Mouse (Mus musculus) limb, embryonic 11.5 days (tissue): ENCODE data around the gene Prkcg. TPM values are rescaled to one million over a fixed set of nuclear protein-coding genes. Genes with fewer than 3 reads are reported as not detected.

Experiments used
- ATAC-seq: fragments of 200-750 bp; cut with Nextera tagmentation; 2 replicates; pipeline ENCODE4 v1.8.0; 2017; ENCODE audit warnings: low read depth; ENCODE audit not compliant: insufficient number of reproducible peaks, low FRiP score, low TSS enrichment
- DNase-seq: peaks from one replicate; pipeline ENCODE4 v3.0.0-alpha.2; 2015; ENCODE audit warnings: low spot score
- H3K27ac ChIP-seq: fragments of 300-500 bp; sonication (generic); replicated peaks from 2 replicates; pipeline ENCODE4 v1.5.1; 2014; ENCODE audit warnings: low read depth, mild to moderate bottlenecking, low read length
- H3K27me3 ChIP-seq: fragments of 300-500 bp; sonication (generic); 2 replicates; pipeline ENCODE4 v1.6.1; 2014; ENCODE audit warnings: mild to moderate bottlenecking, low read length, mixed read lengths; ENCODE audit not compliant: control insufficient read depth, insufficient read depth
- H3K36me3 ChIP-seq: fragments of 300-500 bp; sonication (generic); 2 replicates; pipeline ENCODE4 v1.6.1; 2014; ENCODE audit warnings: mild to moderate bottlenecking, low read length, moderate library complexity, mixed read lengths; ENCODE audit not compliant: control insufficient read depth, insufficient read depth
- H3K4me1 ChIP-seq: fragments of 300-500 bp; sonication (generic); 2 replicates; pipeline ENCODE4 v1.6.1; 2014; ENCODE audit warnings: low read length, mixed read lengths; ENCODE audit not compliant: control insufficient read depth, insufficient read depth
- H3K4me2 ChIP-seq: fragments of 300-500 bp; sonication (generic); 2 replicates; pipeline ENCODE4 v1.6.1; 2014; ENCODE audit warnings: low read depth, mild to moderate bottlenecking, moderate library complexity; ENCODE audit not compliant: severe bottlenecking
- H3K4me3 ChIP-seq: fragments of 300-500 bp; sonication (generic); 2 replicates; pipeline ENCODE4 v1.5.1; 2014; ENCODE audit warnings: low read depth, low read length
- H3K9ac ChIP-seq: fragments of 300-500 bp; sonication (generic); 2 replicates; pipeline ENCODE4 v1.6.1; 2014; ENCODE audit warnings: mild to moderate bottlenecking, low read length
- H3K9me3 ChIP-seq: fragments of 300-500 bp; sonication (generic); 2 replicates; pipeline ENCODE4 v1.6.1; 2016; ENCODE audit warnings: low read length; ENCODE audit not compliant: control insufficient read depth
- WGBS: fragments of 180-500 bp; shearing (Covaris S2); extraction: QIAGEN DNeasy Blood & Tissue Kit; methylation state at CpG from one replicate; pipeline ENCODE4 v1.1.7; 2014; 5-methylcytosine and 5-hydroxymethylcytosine counted together
- polyA plus RNA-seq: library from polyadenylated mRNA; unstranded; fragments of >200 nt; fragmentation: Nextera tagmentation; extraction: Ambion mirVana; gene quantifications from 2 replicates; pipeline ENCODE4 v1.2.1, GENCODE M21; 2014

Gene Prkcg
- polyA plus RNA-seq, 1 experiment from 2014 or later, result 0.12 TPM

DNA sequence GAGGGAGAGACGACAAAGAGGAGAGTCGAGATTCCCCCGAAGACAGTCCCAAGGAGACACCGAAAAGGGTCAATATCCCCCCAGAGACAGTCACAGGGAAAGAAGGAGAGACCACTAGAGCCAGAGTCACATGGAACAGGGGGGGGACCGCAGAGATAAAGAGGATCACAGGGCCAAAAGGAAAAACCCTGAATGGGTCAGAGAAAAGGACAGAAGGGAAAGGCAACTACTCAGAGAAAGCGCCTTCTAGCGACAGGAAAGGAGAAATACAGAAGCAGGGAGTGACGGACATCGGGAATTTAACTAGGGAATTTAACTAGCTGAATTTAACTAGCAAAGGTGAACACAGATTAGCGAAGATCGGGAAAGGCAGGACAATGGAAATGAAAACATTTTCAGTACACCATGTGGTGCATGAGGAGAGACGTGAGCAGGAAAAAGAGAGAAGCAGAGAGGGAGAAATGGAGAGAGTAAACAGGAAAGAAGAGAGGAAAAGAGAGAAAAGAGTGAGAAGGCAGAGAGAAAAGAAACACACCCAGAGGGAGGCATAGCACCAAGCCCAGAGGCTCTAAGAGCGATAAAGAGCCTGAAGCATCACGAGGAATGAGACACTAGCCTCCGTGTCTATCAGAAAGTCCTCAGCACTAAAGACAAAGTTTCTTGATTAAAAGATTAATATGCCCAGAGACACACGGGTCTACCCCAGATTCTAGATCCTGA, 13.7 kb downstream of the Prkcg start:
- no peaks in the 10 kb centered on the region; the same call in 1 of the 2 replicates for H3K9me3 ChIP-seq
- peak overlapping the region; percentile 40; the same call in 1 of the 2 replicates for H3K4me2 ChIP-seq
- peak overlapping the region; percentile 7 for H3K4me3 ChIP-seq
- H3K9ac ChIP-seq, result no peak overlapping the region
- ATAC-seq, result no peak
- peak; percentile 24 for DNase-seq
- H3K4me1 ChIP-seq, result peaks cover 10% of the 10 kb centered on the region
- H3K27me3 ChIP-seq, result peaks cover 41% of the 10 kb centered on the region
- no peaks in the 10 kb centered on the region for H3K36me3 ChIP-seq
- no peak overlapping the region for H3K27ac ChIP-seq
- 4% methylated on average over 16 of the region's 16 CpGs for WGBS

DNA sequence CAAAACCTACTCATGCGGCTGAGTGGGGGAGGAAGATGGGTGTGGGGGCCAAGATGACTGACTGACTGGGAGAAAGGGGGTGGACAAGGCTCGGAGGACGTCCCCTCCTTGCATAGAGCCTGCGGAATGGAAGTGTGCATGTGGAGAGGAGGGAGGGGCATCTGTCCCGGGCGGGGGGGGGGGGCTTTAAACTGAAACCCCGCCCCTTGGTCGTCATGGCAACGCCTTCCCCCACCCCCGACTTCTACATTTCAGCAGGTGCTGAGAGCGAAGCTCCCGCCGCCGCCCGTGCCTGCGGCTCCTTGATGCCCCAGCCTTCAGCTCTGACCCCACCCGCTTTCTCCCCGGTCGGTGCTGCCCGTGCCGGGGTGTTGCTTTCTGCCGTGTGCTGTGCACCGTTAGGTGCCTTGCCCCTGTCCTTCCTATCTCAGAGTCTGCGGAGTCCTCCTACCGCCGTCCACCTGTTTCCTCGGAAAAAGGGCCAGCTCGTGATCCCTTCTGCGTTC, 14.3 kb downstream of the Prkcg start:
- peak; percentile 55; the same call in 1 of the 2 replicates for ATAC-seq
- WGBS, result under 1% methylated on average over 26 of the region's 29 CpGs

DNA sequence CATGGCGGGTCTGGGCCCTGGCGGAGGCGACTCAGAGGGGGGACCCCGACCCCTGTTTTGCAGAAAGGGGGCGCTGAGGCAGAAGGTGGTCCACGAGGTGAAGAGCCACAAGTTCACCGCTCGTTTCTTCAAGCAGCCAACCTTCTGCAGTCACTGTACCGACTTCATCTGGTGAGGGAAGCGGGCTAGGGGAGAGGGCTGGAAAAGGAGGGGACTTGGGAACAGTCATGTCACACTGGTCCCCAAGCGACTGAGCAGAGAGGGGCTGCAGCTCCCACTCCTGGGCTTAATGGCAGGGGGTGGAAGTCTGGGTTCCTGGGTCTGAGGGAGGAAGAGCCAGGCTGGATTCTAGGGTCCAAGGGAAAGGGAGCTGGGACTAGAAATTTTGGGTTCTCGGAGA, 14.8 kb downstream of the Prkcg start:
- Histone ChIP-seq H3K9ac (no peak overlapping the region), H3K4me1 (peaks cover 10% of the 10 kb centered on the region), H3K9me3 (no peaks in the 10 kb centered on the region; the same call in 1 of the 2 replicates), H3K4me2 (peak overlapping the region; percentile 40), H3K4me3 (peak overlapping the region; percentile 7), H3K27ac (no peak overlapping the region), H3K36me3 (no peaks in the 10 kb centered on the region), H3K27me3 (peaks cover 41% of the 10 kb centered on the region)
- 0 out of 2 replicates have a peak, but pooled peaks have one; percentile 13 for ATAC-seq
- WGBS, result 3% methylated on average over 12 of the region's 12 CpGs
- DNase-seq, result peak; percentile 32

More for the DNA sequence above, 14.3 kb downstream of the Prkcg start:
- Histone ChIP-seq H3K4me3 (peak overlapping the region; percentile 7), H3K4me1 (peaks cover 10% of the 10 kb centered on the region), H3K27me3 (peaks cover 41% of the 10 kb centered on the region), H3K9ac (no peak overlapping the region), H3K36me3 (no peaks in the 10 kb centered on the region), H3K27ac (no peak overlapping the region), H3K4me2 (peak overlapping the region; percentile 40), H3K9me3 (no peaks in the 10 kb centered on the region; the same call in 1 of the 2 replicates)
- DNase-seq, result peak; percentile 57

DNA sequence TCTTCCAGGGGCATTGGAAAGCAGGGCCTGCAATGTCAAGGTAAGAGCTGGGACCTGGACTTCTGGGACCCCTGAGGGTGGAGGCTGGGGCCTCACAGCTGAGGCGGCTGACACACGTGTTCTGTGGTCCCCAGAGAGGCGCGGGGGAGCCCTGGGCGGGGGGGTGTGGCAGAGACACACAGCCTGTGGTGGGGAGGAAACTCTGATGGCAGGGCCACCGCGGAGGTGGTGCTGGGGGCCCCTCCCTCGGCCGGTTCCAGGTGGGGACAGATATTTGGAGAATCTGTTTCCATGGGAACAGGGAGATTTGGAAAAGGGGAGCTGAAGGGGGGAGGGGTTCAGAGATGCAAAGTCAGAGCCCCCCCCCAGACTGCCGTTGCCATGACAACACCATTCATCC, 15.3 kb downstream of the Prkcg start:
- WGBS, result 3% methylated on average over 10 of the region's 10 CpGs
- Histone ChIP-seq H3K4me2 (0 out of 2 replicates have a peak overlapping the region, but pooled peaks have one; percentile 7), H3K9me3 (no peaks in the 10 kb centered on the region; the same call in 1 of the 2 replicates), H3K27me3 (peaks cover 41% of the 10 kb centered on the region), H3K4me1 (peaks cover 10% of the 10 kb centered on the region), H3K9ac (no peak overlapping the region), H3K27ac (no peak overlapping the region), H3K36me3 (no peaks in the 10 kb centered on the region), H3K4me3 (no peak overlapping the region)
- ATAC-seq, result peak; percentile 27; the same call in 1 of the 2 replicates
- no peak for DNase-seq

DNA sequence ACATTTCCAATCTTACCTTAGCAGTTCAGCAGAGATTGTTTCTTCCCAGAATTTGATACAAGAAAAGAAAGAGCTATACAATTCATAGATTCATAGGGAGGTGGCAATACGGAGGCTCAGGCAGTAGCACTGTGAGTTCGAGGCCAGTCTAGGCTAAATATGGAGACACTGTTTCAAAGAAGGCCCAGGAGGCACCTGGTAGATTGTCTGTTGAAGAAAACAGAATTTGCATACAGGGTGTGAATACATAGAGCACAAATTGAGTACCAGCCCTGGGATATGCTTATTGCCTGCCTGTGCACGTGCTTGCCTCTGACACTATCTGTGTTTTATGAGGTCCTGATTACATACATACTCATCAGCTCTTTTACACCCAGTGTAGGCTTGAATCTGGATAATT, 17.4 kb downstream of the Prkcg start:
- peaks cover 36% of the 10 kb centered on the region for H3K27me3 ChIP-seq

DNA sequence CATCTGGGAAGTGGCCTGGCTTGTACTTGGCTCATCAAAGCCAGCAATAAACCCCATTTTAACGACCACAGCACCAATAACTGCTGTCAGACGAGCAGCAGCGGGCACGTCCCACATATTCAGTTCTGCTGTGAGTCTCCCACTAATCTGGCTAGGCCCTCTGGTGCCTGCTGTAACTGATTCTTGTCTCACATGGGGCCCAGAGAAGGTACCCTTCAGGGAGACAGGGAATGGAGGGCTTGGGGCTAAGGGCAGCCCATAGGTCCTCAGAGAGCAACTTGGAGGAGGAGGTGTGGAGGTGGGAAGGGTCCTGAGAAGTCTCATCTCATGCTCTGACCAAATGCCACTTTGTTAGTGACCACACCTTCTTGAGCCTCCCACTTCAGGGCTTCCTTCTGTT, 19.7 kb downstream of the Prkcg start:
- 13% methylated on average over 4 of the region's 4 CpGs for WGBS
- DNase-seq (no peak), ATAC-seq (no peak)
- Histone ChIP-seq H3K9ac (no peak overlapping the region), H3K4me2 (no peak overlapping the region), H3K36me3 (no peaks in the 10 kb centered on the region), H3K4me1 (peaks cover 4% of the 10 kb centered on the region; the same call in 1 of the 2 replicates), H3K4me3 (no peak overlapping the region), H3K9me3 (no peaks in the 10 kb centered on the region; the same call in 1 of the 2 replicates), H3K27ac (no peak overlapping the region), H3K27me3 (peaks cover 16% of the 10 kb centered on the region)

More for the DNA sequence above, 17.4 kb downstream of the Prkcg start:
- 69% methylated on average over 3 of the region's 3 CpGs for WGBS
- Histone ChIP-seq H3K4me2 (no peak overlapping the region), H3K9ac (no peak overlapping the region), H3K4me3 (no peak overlapping the region), H3K27ac (no peak overlapping the region), H3K4me1 (peaks cover 10% of the 10 kb centered on the region), H3K36me3 (no peaks in the 10 kb centered on the region), H3K9me3 (no peaks in the 10 kb centered on the region; the same call in 1 of the 2 replicates)
- ATAC-seq (no peak), DNase-seq (no peak)

DNA sequence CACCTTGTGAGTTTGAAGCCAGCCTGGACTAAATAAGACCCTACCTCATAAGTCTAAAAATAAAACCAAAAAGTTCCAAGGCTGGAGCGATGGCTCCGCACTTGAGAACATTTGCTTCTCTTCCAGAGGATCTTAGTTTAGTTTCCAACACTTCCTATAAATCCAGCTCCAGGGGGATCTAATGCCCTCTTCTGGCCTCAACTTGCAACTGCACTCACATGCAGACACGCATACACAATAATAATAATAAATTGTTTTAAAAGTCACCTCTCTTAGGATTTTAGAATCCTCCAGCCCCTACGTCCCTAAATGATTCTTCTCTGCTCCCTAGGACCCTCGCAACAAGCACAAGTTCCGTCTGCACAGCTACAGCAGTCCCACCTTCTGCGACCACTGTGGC, 21.3 kb downstream of the Prkcg start:
- no peak overlapping the region for H3K27ac ChIP-seq
- H3K36me3 ChIP-seq, result no peaks in the 10 kb centered on the region
- H3K4me2 ChIP-seq, result no peak overlapping the region
- ATAC-seq (no peak), DNase-seq (no peak)
- no peaks in the 10 kb centered on the region; the same call in 1 of the 2 replicates for H3K9me3 ChIP-seq
- 96% methylated on average over 7 of the region's 7 CpGs for WGBS
- no peak overlapping the region for H3K9ac ChIP-seq
- no peaks in the 10 kb centered on the region for H3K4me1 ChIP-seq
- H3K27me3 ChIP-seq, result peaks cover 5% of the 10 kb centered on the region
- H3K4me3 ChIP-seq, result no peak overlapping the region

DNA sequence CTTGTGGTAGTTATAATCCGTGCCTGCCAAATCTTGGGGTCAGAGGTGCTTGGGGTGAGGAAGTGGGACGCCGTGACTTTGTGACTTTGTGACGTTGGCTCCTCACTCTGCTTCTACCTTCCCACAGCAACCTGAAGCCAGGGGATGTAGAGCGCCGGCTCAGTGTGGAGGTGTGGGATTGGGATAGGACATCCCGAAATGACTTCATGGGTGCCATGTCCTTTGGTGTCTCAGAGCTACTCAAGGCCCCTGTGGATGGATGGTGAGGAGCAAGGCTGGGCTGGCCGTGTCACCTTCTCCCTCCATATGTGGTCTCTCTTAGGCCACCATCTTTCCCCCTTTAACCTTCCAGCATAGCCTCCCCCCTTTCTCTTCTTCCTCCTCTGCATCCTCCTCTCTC, 24.6 kb downstream of the Prkcg start:
- Histone ChIP-seq H3K4me2 (no peak overlapping the region), H3K4me3 (no peak overlapping the region), H3K27ac (no peak overlapping the region), H3K9ac (no peak overlapping the region), H3K4me1 (no peaks in the 10 kb centered on the region), H3K27me3 (no peaks in the 10 kb centered on the region), H3K9me3 (no peaks in the 10 kb centered on the region; the same call in 1 of the 2 replicates), H3K36me3 (no peaks in the 10 kb centered on the region)
- WGBS, result 85% methylated on average over 8 of the region's 8 CpGs
- DNase-seq (no peak), ATAC-seq (no peak)
